Mouse (Mus musculus) small intestine, adult 2 months (tissue): ENCODE results near the gene Nmi.

ENCODE experiments used
- CTCF ChIP-seq: fragments of 200-500 bp; IDR thresholded peaks from 2 replicates; pipeline ENCODE4 v1.5.1; 2012; ENCODE audit warnings: low read depth, mild to moderate bottlenecking, control low read depth, inconsistent platforms, low read length, moderate library complexity, mixed read lengths; ENCODE audit not compliant: insufficient replicate concordance, insufficient read length; ENCODE audit errors: extremely low read depth
- POLR2A ChIP-seq: fragments of 200-500 bp; IDR thresholded peaks from 2 replicates; pipeline ENCODE4 v1.6.1; 2012; ENCODE audit warnings: low read depth, mild to moderate bottlenecking, control low read depth, inconsistent platforms, low read length, moderate library complexity

DNA sequence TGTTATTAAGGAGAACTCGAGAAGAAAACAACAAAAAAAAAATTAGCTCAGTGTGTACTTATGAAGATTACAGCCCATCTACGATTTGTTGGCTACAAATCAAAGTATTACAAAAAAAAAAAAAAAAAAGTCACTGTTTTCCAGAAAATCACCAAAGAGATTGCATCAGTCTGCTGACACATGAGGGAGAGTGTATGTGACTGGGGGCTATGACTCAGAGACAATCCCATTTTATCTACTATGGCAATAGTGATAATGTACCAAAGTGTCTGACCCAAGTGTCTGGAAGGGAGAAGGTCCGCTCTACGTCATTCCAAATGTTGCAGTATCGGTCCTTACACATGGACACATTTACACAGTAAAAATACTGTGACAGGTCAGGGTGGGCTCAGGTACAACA, 13.4 kb upstream of the Nmi start:
- TF ChIP-seq CTCF, result no peak
- no peak for TF ChIP-seq POLR2A
